Mouse (Mus musculus) G1E-ER4 (cell line): Measurements from ENCODE around the gene Isca1. TPM values are rescaled to one million over a fixed set of nuclear protein-coding genes. Genes with fewer than 3 reads are reported as not detected.
"Not testable (repeated sequence)": the region's sequence is repeated elsewhere in the genome, so short reads cannot be mapped to it uniquely, and the experiment has no call there.

Experiments
- GATA1 ChIP-seq: IDR thresholded peaks from one replicate; pipeline ENCODE4 v1.8.0; 2012; ENCODE audit warnings: low read length, inconsistent platforms
- polyA plus RNA-seq: library from polyadenylated mRNA; stranded (reverse); fragments of >175 nt; gene quantifications from 2 replicates; pipeline ENCODE4 v1.2.3, GENCODE M21; 2012

Isca1 gene
- polyA plus RNA-seq, 1 experiment, result 85.1 TPM

GRCm38 (mm10) chr13:59713710-59714109 is 55.9 kb downstream of the Isca1 start:
- TF ChIP-seq GATA1, result no peak

- not testable (repeated sequence) for TF ChIP-seq GATA1
These were observed 57.6 kb downstream of the Isca1 start, which contains the start of gene Spata31d1b for GRCm38 (mm10) chr13:59711984-59712383. Gene Spata31d1b, plus strand, starts transcription at chr13:59712284.

GRCm38 (mm10) chr13:59710230-59710629 is 59.4 kb downstream of the Isca1 start, which contains the start of gene Spata31d1a:
Gene Spata31d1a, minus strand, starts transcription at chr13:59710330.
- TF ChIP-seq GATA1, result no peak

Other genes with a start within 250 kb of the Isca1 start
- 5.1 and 6.0 TPM in 2 replicates for gene Agtpbp1, start 184.6 kb downstream of the Isca1 start, polyA plus RNA-seq
- 7.7 and 8.3 TPM in 2 replicates for gene Naa35, start 184.6 kb downstream of the Isca1 start, polyA plus RNA-seq
- 24.8 and 27.6 TPM in 2 replicates for gene Golm1, start 94.0 kb downstream of the Isca1 start, polyA plus RNA-seq
- gene 4921517D22Rik, start 75.7 kb downstream of the Isca1 start, polyA plus RNA-seq, result not detected in 2 replicates
- not detected in 2 replicates for gene Spata31d1a, start 59.5 kb downstream of the Isca1 start, polyA plus RNA-seq
- gene Spata31d1b, start 57.5 kb downstream of the Isca1 start, polyA plus RNA-seq, result not detected in 2 replicates
- gene Spata31d1d, start 38.1 kb downstream of the Isca1 start, polyA plus RNA-seq, result not detected in 2 replicates
- gene 1700014D04Rik, start 23.1 kb downstream of the Isca1 start, polyA plus RNA-seq, result not detected in 2 replicates
- gene Gm49354, start 12.4 kb upstream of the Isca1 start, polyA plus RNA-seq, result 17.3 and 46.2 TPM in 2 replicates
- gene Tut7, start 53.3 kb upstream of the Isca1 start, polyA plus RNA-seq, result 51.6 and 70.9 TPM in 2 replicates